Mouse (Mus musculus) erythroblast, embryonic 14.5 days (primary cell): ENCODE data around the gene Thrap3. TPM values are rescaled to one million over a fixed set of nuclear protein-coding genes. Genes with fewer than 3 reads are reported as not detected.
"Not testable (repeated sequence)": the region's sequence is repeated elsewhere in the genome, so short reads cannot be mapped to it uniquely, and the experiment has no call there.

Source experiments
- H3K27me3 ChIP-seq: 2 replicates; pipeline ENCODE4 v1.6.1; 2012; ENCODE audit warnings: inconsistent platforms; ENCODE audit not compliant: control insufficient read depth
- H3K36me3 ChIP-seq: 2 replicates; pipeline ENCODE4 v1.6.1; 2012; ENCODE audit warnings: mild to moderate bottlenecking, inconsistent platforms; ENCODE audit not compliant: control insufficient read depth
- H3K4me1 ChIP-seq: 2 replicates; pipeline ENCODE4 v1.6.1; 2012; ENCODE audit warnings: inconsistent platforms; ENCODE audit not compliant: control insufficient read depth
- H3K4me3 ChIP-seq: replicated peaks from 2 replicates; pipeline ENCODE3; 2012; ENCODE audit warnings: moderate library complexity, mild to moderate bottlenecking, inconsistent platforms
- H3K9me3 ChIP-seq: 2 replicates; pipeline ENCODE4 v1.6.1; 2012; ENCODE audit warnings: low read length, inconsistent platforms, mixed read lengths; ENCODE audit not compliant: control insufficient read depth
- GATA1 ChIP-seq: IDR thresholded peaks from 2 replicates; pipeline ENCODE4 v1.6.1; 2012; ENCODE audit warnings: low read length, inconsistent platforms, mixed read lengths
- TAL1 ChIP-seq: IDR thresholded peaks from 3 replicates; pipeline ENCODE4 v1.6.1; 2012; ENCODE audit warnings: low read length, inconsistent platforms, mixed read lengths
- polyA plus RNA-seq: library from polyadenylated mRNA; stranded (reverse); fragments of >175 nt; gene quantifications from 2 replicates; pipeline ENCODE4 v1.2.3, GENCODE M21; 2012

Gene Thrap3
- polyA plus RNA-seq, 1 experiment, result 12.8 TPM

DNA sequence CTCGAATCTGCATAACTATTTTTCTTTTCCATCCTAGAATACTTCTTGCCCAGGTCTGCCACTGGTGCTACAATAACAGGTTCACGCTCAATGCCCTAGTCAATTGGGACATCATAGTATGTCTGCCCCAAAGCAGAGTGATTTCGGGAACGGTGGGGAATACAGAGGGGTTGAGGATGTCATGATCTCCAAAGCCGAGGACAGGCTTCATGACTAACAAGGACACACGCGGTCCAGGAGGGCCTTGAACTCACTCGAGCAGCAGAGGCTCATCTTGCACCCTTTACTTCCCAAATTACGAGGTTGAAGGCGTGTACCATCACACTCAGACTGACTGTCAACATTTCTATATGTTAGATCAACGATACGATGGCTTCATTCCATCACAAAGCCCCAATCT, 24.1 kb upstream of the Thrap3 start:
- TF ChIP-seq TAL1 (no peak), GATA1 (no peak)
- peaks cover 5% of the 10 kb centered on the region for H3K4me1 ChIP-seq
- peaks cover 6% of the 10 kb centered on the region for H3K36me3 ChIP-seq
- H3K9me3 ChIP-seq, result no peaks in the 10 kb centered on the region
- H3K27me3 ChIP-seq, result peaks cover 15% of the 10 kb centered on the region
- no peak overlapping the region for H3K4me3 ChIP-seq

- H3K4me3 ChIP-seq, result no peak overlapping the region
- peaks cover 6% of the 10 kb centered on the region for H3K27me3 ChIP-seq
- no peaks in the 10 kb centered on the region for H3K36me3 ChIP-seq
- no peaks in the 10 kb centered on the region for H3K9me3 ChIP-seq
- no peak for TF ChIP-seq GATA1
- TF ChIP-seq TAL1, result no peak
- H3K4me1 ChIP-seq, result peaks cover 5% of the 10 kb centered on the region
Observed at GRCm38 (mm10) chr4:126222631-126223030, 20.1 kb upstream of the Thrap3 start.

- H3K4me1 ChIP-seq, result peaks cover 4% of the 10 kb centered on the region
- no peaks in the 10 kb centered on the region for H3K9me3 ChIP-seq
- no peaks in the 10 kb centered on the region for H3K27me3 ChIP-seq
- H3K4me3 ChIP-seq, result no peak overlapping the region
- H3K36me3 ChIP-seq, result no peaks in the 10 kb centered on the region
- no peak for TF ChIP-seq GATA1
Observed at GRCm38 (mm10) chr4:126220045-126220444, 17.5 kb upstream of the Thrap3 start.

- H3K36me3 ChIP-seq, H3K9me3 ChIP-seq, H3K4me3 ChIP-seq, H3K27me3 ChIP-seq, H3K4me1 ChIP-seq: not testable (repeated sequence)
Observed at GRCm38 (mm10) chr4:126219540-126219939, 17.0 kb upstream of the Thrap3 start.

DNA sequence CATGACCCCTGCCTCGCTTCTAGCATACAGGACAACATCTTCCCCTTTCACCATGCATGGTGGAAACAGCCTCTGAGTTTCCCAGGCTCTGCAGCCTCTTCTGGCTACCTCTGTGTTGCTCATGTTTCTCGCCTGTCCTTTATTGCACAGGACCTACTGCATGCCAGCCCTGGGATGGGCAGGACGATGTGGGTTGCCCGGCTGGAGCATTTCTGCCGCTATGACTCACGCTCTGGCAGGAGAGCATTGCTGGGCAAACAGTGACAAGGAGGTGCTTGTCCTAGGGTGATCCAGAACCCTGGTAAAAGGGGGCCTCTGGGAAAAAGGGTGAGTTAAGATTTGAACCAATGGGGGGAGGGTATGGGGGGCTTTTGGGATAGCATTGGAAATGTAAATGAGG, 15.2 kb upstream of the Thrap3 start:
- H3K27me3 ChIP-seq, result no peaks in the 10 kb centered on the region
- H3K4me1 ChIP-seq, result peaks cover 4% of the 10 kb centered on the region
- H3K36me3 ChIP-seq, result no peaks in the 10 kb centered on the region
- TF ChIP-seq GATA1, result no peak
- TF ChIP-seq TAL1, result no peak
- H3K4me3 ChIP-seq, result no peak overlapping the region
- no peaks in the 10 kb centered on the region for H3K9me3 ChIP-seq

DNA sequence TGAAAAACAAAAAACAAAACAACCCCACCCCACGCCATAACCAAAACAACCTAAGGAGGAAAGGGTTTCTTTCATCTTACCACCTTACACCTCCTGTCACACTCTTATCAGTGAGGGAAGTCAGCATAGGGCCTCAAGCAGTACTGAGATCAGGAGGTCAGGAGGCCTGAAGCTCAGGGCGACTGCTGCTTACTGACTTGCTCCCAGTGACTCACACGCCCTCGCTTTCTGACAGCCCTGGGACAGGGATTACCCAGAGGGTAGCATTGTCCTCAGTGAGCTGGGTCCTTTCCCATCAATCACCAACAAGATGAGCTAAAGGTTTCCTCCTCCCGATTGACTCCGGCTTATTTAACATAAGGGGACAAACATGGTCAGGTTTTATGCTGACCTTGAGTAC, 4.5 kb upstream of the Thrap3 start:
- Histone ChIP-seq H3K36me3 (no peaks in the 10 kb centered on the region), H3K4me1 (peaks cover 44% of the 10 kb centered on the region), H3K27me3 (no peaks in the 10 kb centered on the region), H3K9me3 (no peaks in the 10 kb centered on the region), H3K4me3 (no peak overlapping the region)
- TF ChIP-seq GATA1 (no peak), TAL1 (no peak)

GRCm38 (mm10) chr4:126205386-126205785, 2.8 kb upstream of the Thrap3 start:
- no peaks in the 10 kb centered on the region for H3K9me3 ChIP-seq
- no peak overlapping the region for H3K4me3 ChIP-seq
- no peaks in the 10 kb centered on the region for H3K27me3 ChIP-seq
- no peak for TF ChIP-seq GATA1
- no peak for TF ChIP-seq TAL1
- peaks cover 50% of the 10 kb centered on the region for H3K4me1 ChIP-seq
- H3K36me3 ChIP-seq, result peaks cover 6% of the 10 kb centered on the region

DNA sequence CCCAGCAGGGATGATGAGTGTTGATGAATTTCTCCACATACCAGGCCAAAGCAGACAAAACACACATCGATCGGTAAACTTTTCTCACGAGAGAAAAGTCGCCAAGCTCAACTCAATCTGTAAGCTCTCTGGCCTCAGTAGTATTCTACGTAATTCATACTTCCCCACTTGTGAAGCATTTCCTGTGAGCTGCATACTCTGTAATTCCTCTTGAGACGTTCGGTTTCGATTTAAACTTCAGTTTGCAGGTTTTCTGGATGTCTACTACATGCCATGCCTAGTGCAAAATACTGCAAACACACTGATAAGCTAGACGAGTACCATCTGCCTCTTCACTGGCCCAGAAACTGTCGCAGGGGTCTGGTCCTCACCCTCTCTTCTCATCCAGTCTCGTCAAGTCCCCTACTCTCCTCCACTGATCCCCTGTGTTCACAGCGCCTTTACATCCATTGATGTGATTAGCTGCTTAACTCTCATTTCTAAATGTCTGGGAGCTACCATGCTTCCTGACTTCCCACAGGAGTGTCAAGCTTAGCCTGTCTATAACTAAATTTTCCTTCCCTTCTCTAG, 2.2 kb upstream of the Thrap3 start:
- Histone ChIP-seq H3K36me3 (peaks cover 12% of the 10 kb centered on the region), H3K9me3 (no peaks in the 10 kb centered on the region), H3K4me1 (peaks cover 56% of the 10 kb centered on the region), H3K27me3 (no peaks in the 10 kb centered on the region), H3K4me3 (no peak overlapping the region)
- TF ChIP-seq TAL1, result no peak
- no peak for TF ChIP-seq GATA1

DNA sequence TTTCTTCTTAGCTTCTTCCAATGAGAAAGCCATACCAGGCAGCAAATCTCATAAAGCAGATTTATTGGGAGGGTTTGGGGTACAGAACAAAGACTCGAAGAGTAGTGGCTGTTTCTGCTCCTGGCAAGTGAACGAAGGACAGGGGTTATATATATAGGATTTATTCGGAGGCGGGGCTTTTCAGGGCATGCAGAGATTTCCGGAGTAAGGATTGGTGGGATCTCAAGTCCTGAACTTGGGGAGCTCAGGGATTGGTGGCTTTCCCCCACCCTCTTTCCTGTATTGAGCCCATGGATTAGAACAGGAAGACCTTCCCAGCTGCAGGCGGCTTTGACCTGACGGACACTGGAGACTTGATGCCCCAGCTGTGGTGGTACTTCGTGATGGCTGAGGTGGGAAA, 1.5 kb upstream of the Thrap3 start:
- TF ChIP-seq GATA1 (no peak), TAL1 (no peak)
- peaks cover 18% of the 10 kb centered on the region for H3K36me3 ChIP-seq
- H3K4me3 ChIP-seq, result no peak overlapping the region
- no peaks in the 10 kb centered on the region for H3K27me3 ChIP-seq
- H3K9me3 ChIP-seq, result no peaks in the 10 kb centered on the region
- H3K4me1 ChIP-seq, result peaks cover 63% of the 10 kb centered on the region

DNA sequence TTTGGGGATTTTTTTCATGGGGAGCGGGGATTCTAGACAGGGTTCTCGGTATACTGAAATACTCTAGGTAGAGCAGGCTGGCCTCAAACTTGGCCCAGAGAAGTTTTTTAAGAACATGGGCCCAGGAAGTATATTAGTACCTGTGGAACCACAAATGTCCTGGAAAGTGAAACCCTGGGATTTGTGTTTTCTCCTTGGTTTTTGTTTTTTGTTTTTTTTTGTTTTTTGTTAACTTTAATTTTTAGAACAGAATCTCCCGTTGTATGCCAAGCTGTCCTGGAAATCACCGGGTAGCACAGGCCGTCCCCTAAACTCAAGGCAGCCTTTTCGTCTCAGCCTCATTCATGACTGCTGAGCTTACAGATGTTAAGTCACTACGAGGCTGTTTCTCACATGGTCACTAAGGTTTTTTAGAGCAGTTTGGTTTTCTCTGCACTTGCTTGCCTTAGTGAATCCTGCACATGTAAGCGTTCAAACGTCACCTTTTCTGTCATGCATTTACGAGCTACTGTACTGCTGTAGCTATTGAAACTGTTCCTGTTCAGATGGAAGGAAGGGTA, 856 bp upstream of the Thrap3 start:
- peaks cover 24% of the 10 kb centered on the region for H3K36me3 ChIP-seq
- no peak for TF ChIP-seq GATA1
- H3K9me3 ChIP-seq, result no peaks in the 10 kb centered on the region
- H3K27me3 ChIP-seq, result no peaks in the 10 kb centered on the region
- H3K4me3 ChIP-seq, result peak overlapping the region; percentile 94
- peaks cover 69% of the 10 kb centered on the region for H3K4me1 ChIP-seq
